Mouse (Mus musculus) thymus, adult 2 months (tissue): Measurements from ENCODE around the gene Tspan31.

Experiments used
- CTCF ChIP-seq: fragments of 200-500 bp; IDR thresholded peaks from 2 replicates; pipeline ENCODE4 v1.5.1; 2012; ENCODE audit warnings: mild to moderate bottlenecking, control low read depth, low read length, moderate library complexity, borderline replicate concordance; ENCODE audit not compliant: control insufficient read depth, poor library complexity, insufficient read depth; ENCODE audit errors: extremely low read depth
- POLR2A ChIP-seq: fragments of 200-500 bp; IDR thresholded peaks from 2 replicates; pipeline ENCODE4 v1.6.1; 2012; ENCODE audit warnings: mild to moderate bottlenecking, low read length, control low read depth, moderate library complexity; ENCODE audit not compliant: control insufficient read depth, poor library complexity, insufficient read depth; ENCODE audit errors: extremely low read depth

DNA sequence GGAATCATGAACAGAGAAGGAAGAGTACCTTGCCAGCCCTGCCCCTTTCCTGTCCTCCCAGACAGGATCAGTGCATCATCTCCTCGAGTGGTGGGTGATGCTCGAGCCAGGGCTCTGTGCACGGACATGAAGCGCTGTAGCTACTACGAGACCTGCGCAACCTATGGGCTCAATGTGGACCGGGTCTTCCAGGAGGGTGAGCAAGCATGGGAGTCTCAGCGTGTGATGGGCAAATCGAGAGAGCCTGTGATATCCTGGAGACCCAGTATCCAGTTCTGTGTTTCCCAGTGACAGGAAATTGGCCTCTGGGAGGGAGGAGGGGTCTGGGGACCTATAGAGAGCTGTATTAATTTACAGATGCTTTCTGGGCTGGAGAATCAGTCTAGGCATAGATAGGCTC is 15.0 kb upstream of the Tspan31 start:
- TF ChIP-seq CTCF (no peak), POLR2A (no peak)
